Mouse (Mus musculus): ENCODE results near the gene Tsen2. TPM values are rescaled to one million over a fixed set of nuclear protein-coding genes. Genes with fewer than 3 reads are reported as not detected.

The Tsen2 gene
- polyA plus RNA-seq, 1 experiment from 2014 or later, result 23.7 TPM

- peak within 1 kb of the TSS; percentile 96 for H3K9ac ChIP-seq (ENCODE audit: low read length)
- peak within 1 kb of the TSS; percentile 80 for H3K4me2 ChIP-seq (ENCODE audit: low read depth, low read length)
- peak within 1 kb of the TSS; percentile 92 for H3K4me3 ChIP-seq (replicated peaks; ENCODE audit: low read length)
- under 1% methylated on average over 60 of the region's 61 CpGs for WGBS
- H3K27ac ChIP-seq (ENCODE audit: low read length), result peak within 1 kb of the TSS; percentile 83
- H3K36me3 ChIP-seq (ENCODE audit: control insufficient read depth, insufficient read depth, low read length), result no peaks in the 10 kb centered on the region
- no peaks in the 10 kb centered on the region for H3K9me3 ChIP-seq (replicated peaks; ENCODE audit: control insufficient read depth, low read length)
- H3K4me1 ChIP-seq (ENCODE audit: control insufficient read depth, insufficient read depth, low read length), result peaks cover 8% of the 10 kb centered on the region
- ATAC-seq (ENCODE audit: insufficient read depth, low FRiP score), result peak; percentile 94
- no peaks in the 10 kb centered on the region for H3K27me3 ChIP-seq (ENCODE audit: control insufficient read depth, insufficient read depth, low read length)
Measured at GRCm38 (mm10) chr6:115601715-115602523, 57.5 kb downstream of the Tsen2 start, which contains the start of gene Mkrn2. TSS of gene Mkrn2 (plus strand) at chr6:115601902.

GRCm38 (mm10) chr6:115606461-115606860, 62.0 kb downstream of the Tsen2 start:
- Histone ChIP-seq H3K4me2 (ENCODE audit: low read depth, low read length) (no peak overlapping the region), H3K9me3 (replicated peaks; ENCODE audit: control insufficient read depth, low read length) (no peaks in the 10 kb centered on the region), H3K4me3 (replicated peaks; ENCODE audit: low read length) (no peak overlapping the region), H3K36me3 (ENCODE audit: control insufficient read depth, insufficient read depth, low read length) (no peaks in the 10 kb centered on the region), H3K4me1 (ENCODE audit: control insufficient read depth, insufficient read depth, low read length) (peaks cover 8% of the 10 kb centered on the region), H3K27ac (ENCODE audit: low read length) (no peak overlapping the region), H3K27me3 (ENCODE audit: control insufficient read depth, insufficient read depth, low read length) (no peaks in the 10 kb centered on the region), H3K9ac (ENCODE audit: low read length) (no peak overlapping the region)
- WGBS, result 75% methylated on average over 1 of the region's 1 CpGs
- ATAC-seq (ENCODE audit: insufficient read depth, low FRiP score), result no peak

- Histone ChIP-seq H3K27me3 (ENCODE audit: control insufficient read depth, insufficient read depth, low read length) (no peaks in the 10 kb centered on the region), H3K4me2 (ENCODE audit: low read depth, low read length) (no peak overlapping the region), H3K4me1 (ENCODE audit: control insufficient read depth, insufficient read depth, low read length) (peaks cover 7% of the 10 kb centered on the region), H3K4me3 (replicated peaks; ENCODE audit: low read length) (no peak overlapping the region), H3K36me3 (ENCODE audit: control insufficient read depth, insufficient read depth, low read length) (no peaks in the 10 kb centered on the region), H3K9ac (ENCODE audit: low read length) (no peak overlapping the region), H3K27ac (ENCODE audit: low read length) (no peak overlapping the region), H3K9me3 (replicated peaks; ENCODE audit: control insufficient read depth, low read length) (no peaks in the 10 kb centered on the region)
- WGBS, result 77% methylated on average over 4 of the region's 4 CpGs
- no peak for ATAC-seq (ENCODE audit: insufficient read depth, low FRiP score)
Measured at GRCm38 (mm10) chr6:115607429-115607828, 63.0 kb downstream of the Tsen2 start.

- WGBS, result 65% methylated on average over 3 of the region's 3 CpGs
- Histone ChIP-seq H3K9me3 (replicated peaks; ENCODE audit: control insufficient read depth, low read length) (no peaks in the 10 kb centered on the region), H3K36me3 (ENCODE audit: control insufficient read depth, insufficient read depth, low read length) (no peaks in the 10 kb centered on the region), H3K4me1 (ENCODE audit: control insufficient read depth, insufficient read depth, low read length) (no peaks in the 10 kb centered on the region), H3K9ac (ENCODE audit: low read length) (no peak overlapping the region), H3K4me3 (replicated peaks; ENCODE audit: low read length) (no peak overlapping the region), H3K27me3 (ENCODE audit: control insufficient read depth, insufficient read depth, low read length) (no peaks in the 10 kb centered on the region), H3K4me2 (ENCODE audit: low read depth, low read length) (no peak overlapping the region), H3K27ac (ENCODE audit: low read length) (no peak overlapping the region)
- no peak for ATAC-seq (ENCODE audit: insufficient read depth, low FRiP score)
Measured at GRCm38 (mm10) chr6:115609121-115609520, 64.7 kb downstream of the Tsen2 start.

GRCm38 (mm10) chr6:115610301-115610700, 65.8 kb downstream of the Tsen2 start:
- no peaks in the 10 kb centered on the region for H3K27me3 ChIP-seq (ENCODE audit: control insufficient read depth, insufficient read depth, low read length)

GRCm38 (mm10) chr6:115613793-115614192, 69.3 kb downstream of the Tsen2 start:
- Histone ChIP-seq H3K9ac (ENCODE audit: low read length) (no peak overlapping the region), H3K4me3 (replicated peaks; ENCODE audit: low read length) (no peak overlapping the region), H3K4me1 (ENCODE audit: control insufficient read depth, insufficient read depth, low read length) (no peaks in the 10 kb centered on the region), H3K36me3 (ENCODE audit: control insufficient read depth, insufficient read depth, low read length) (peaks cover 12% of the 10 kb centered on the region), H3K9me3 (replicated peaks; ENCODE audit: control insufficient read depth, low read length) (no peaks in the 10 kb centered on the region), H3K4me2 (ENCODE audit: low read depth, low read length) (no peak overlapping the region), H3K27me3 (ENCODE audit: control insufficient read depth, insufficient read depth, low read length) (no peaks in the 10 kb centered on the region), H3K27ac (ENCODE audit: low read length) (no peak overlapping the region)
- no peak for ATAC-seq (ENCODE audit: insufficient read depth, low FRiP score)

More at GRCm38 (mm10) chr6:115610301-115610700, 65.8 kb downstream of the Tsen2 start:
- Histone ChIP-seq H3K4me2 (ENCODE audit: low read depth, low read length) (no peak overlapping the region), H3K4me1 (ENCODE audit: control insufficient read depth, insufficient read depth, low read length) (no peaks in the 10 kb centered on the region), H3K4me3 (replicated peaks; ENCODE audit: low read length) (no peak overlapping the region), H3K9ac (ENCODE audit: low read length) (no peak overlapping the region), H3K36me3 (ENCODE audit: control insufficient read depth, insufficient read depth, low read length) (no peaks in the 10 kb centered on the region), H3K27ac (ENCODE audit: low read length) (no peak overlapping the region), H3K9me3 (replicated peaks; ENCODE audit: control insufficient read depth, low read length) (no peaks in the 10 kb centered on the region)
- no peak for ATAC-seq (ENCODE audit: insufficient read depth, low FRiP score)
- 96% methylated on average over 5 of the region's 5 CpGs for WGBS

- ATAC-seq (ENCODE audit: insufficient read depth, low FRiP score), result no peak
- 83% methylated on average over 3 of the region's 3 CpGs for WGBS
Measured at GRCm38 (mm10) chr6:115615983-115616382, 71.5 kb downstream of the Tsen2 start.

GRCm38 (mm10) chr6:115619818-115620217, 75.4 kb downstream of the Tsen2 start:
- Histone ChIP-seq H3K9ac (ENCODE audit: low read length) (no peak overlapping the region), H3K36me3 (ENCODE audit: control insufficient read depth, insufficient read depth, low read length) (peaks cover 28% of the 10 kb centered on the region), H3K4me1 (ENCODE audit: control insufficient read depth, insufficient read depth, low read length) (no peaks in the 10 kb centered on the region), H3K9me3 (replicated peaks; ENCODE audit: control insufficient read depth, low read length) (no peaks in the 10 kb centered on the region), H3K27me3 (ENCODE audit: control insufficient read depth, insufficient read depth, low read length) (no peaks in the 10 kb centered on the region), H3K4me3 (replicated peaks; ENCODE audit: low read length) (no peak overlapping the region), H3K27ac (ENCODE audit: low read length) (no peak overlapping the region), H3K4me2 (ENCODE audit: low read depth, low read length) (no peak overlapping the region)
- ATAC-seq (ENCODE audit: insufficient read depth, low FRiP score), result no peak
- 78% methylated on average over 10 of the region's 10 CpGs for WGBS

More at GRCm38 (mm10) chr6:115615983-115616382, 71.5 kb downstream of the Tsen2 start:
- H3K4me1 ChIP-seq (ENCODE audit: control insufficient read depth, insufficient read depth, low read length), result no peaks in the 10 kb centered on the region
- H3K4me3 ChIP-seq (replicated peaks; ENCODE audit: low read length), result no peak overlapping the region
- H3K36me3 ChIP-seq (ENCODE audit: control insufficient read depth, insufficient read depth, low read length), result peaks cover 28% of the 10 kb centered on the region
- H3K9me3 ChIP-seq (replicated peaks; ENCODE audit: control insufficient read depth, low read length), result no peaks in the 10 kb centered on the region
- H3K27me3 ChIP-seq (ENCODE audit: control insufficient read depth, insufficient read depth, low read length), result no peaks in the 10 kb centered on the region
- no peak overlapping the region for H3K27ac ChIP-seq (ENCODE audit: low read length)
- H3K9ac ChIP-seq (ENCODE audit: low read length), result no peak overlapping the region
- no peak overlapping the region for H3K4me2 ChIP-seq (ENCODE audit: low read depth, low read length)

- Histone ChIP-seq H3K9ac (ENCODE audit: low read length) (no peak overlapping the region), H3K4me2 (ENCODE audit: low read depth, low read length) (no peak overlapping the region), H3K9me3 (replicated peaks; ENCODE audit: control insufficient read depth, low read length) (no peaks in the 10 kb centered on the region), H3K27ac (ENCODE audit: low read length) (no peak overlapping the region), H3K36me3 (ENCODE audit: control insufficient read depth, insufficient read depth, low read length) (peaks cover 28% of the 10 kb centered on the region), H3K4me3 (replicated peaks; ENCODE audit: low read length) (no peak overlapping the region), H3K4me1 (ENCODE audit: control insufficient read depth, insufficient read depth, low read length) (no peaks in the 10 kb centered on the region), H3K27me3 (ENCODE audit: control insufficient read depth, insufficient read depth, low read length) (no peaks in the 10 kb centered on the region)
- ATAC-seq (ENCODE audit: insufficient read depth, low FRiP score), result no peak
- WGBS, result 48% methylated on average over 1 of the region's 1 CpGs
Measured at GRCm38 (mm10) chr6:115620942-115621341, 76.5 kb downstream of the Tsen2 start.

All from stomach, embryonic 16.5 days (tissue).